Mouse (Mus musculus) G1E (cell line): ENCODE data around the gene Stx8. TPM values are rescaled to one million over a fixed set of nuclear protein-coding genes. Genes with fewer than 3 reads are reported as not detected.

Experiments
- ATAC-seq: 2 replicates; pipeline ENCODE4 v1.8.0; 2016; ENCODE audit warnings: mild to moderate bottlenecking; ENCODE audit not compliant: insufficient number of reproducible peaks, poor library complexity, low FRiP score, severe bottlenecking; ENCODE audit errors: extremely low read depth
- DNase-seq: peaks from one replicate; pipeline ENCODE4 v3.0.0; 2012; ENCODE audit warnings: low spot score
- H3K27me3 ChIP-seq: 2 replicates; pipeline ENCODE4 v1.6.1; 2012; ENCODE audit warnings: mild to moderate bottlenecking, low read length, inconsistent platforms; ENCODE audit not compliant: insufficient read depth
- H3K36me3 ChIP-seq: replicated peaks from 2 replicates; pipeline ENCODE3; 2012; ENCODE audit warnings: mild to moderate bottlenecking, inconsistent platforms
- H3K4me1 ChIP-seq: 2 replicates; pipeline ENCODE4 v1.6.1; 2012; ENCODE audit warnings: low read depth, low read length, inconsistent platforms, mixed read lengths; ENCODE audit not compliant: insufficient read depth
- H3K4me3 ChIP-seq: 2 replicates; pipeline ENCODE4 v1.5.1; 2012; ENCODE audit warnings: low read depth, mild to moderate bottlenecking, inconsistent platforms, low read length, moderate library complexity, mixed read lengths
- H3K9me3 ChIP-seq: replicated peaks from 2 replicates; pipeline ENCODE4 v1.6.1; 2012; ENCODE audit warnings: inconsistent platforms
- CTCF ChIP-seq: IDR thresholded peaks from 2 replicates; pipeline ENCODE4 v1.5.1; 2012; ENCODE audit warnings: low read depth, low read length, inconsistent platforms, mixed read lengths
- GATA1 ChIP-seq: IDR thresholded peaks from 2 replicates; pipeline ENCODE4 v1.6.1; 2012; ENCODE audit warnings: borderline replicate concordance, low read length, inconsistent platforms, mixed read lengths
- GATA2 ChIP-seq: IDR thresholded peaks from 2 replicates; pipeline ENCODE4 v1.6.1; 2012; ENCODE audit warnings: low read depth, low read length, inconsistent platforms, borderline replicate concordance
- POLR2AphosphoS5 ChIP-seq: IDR thresholded peaks from 2 replicates; pipeline ENCODE4 v1.6.1; 2012; ENCODE audit warnings: low read depth, low read length, inconsistent platforms; ENCODE audit not compliant: insufficient replicate concordance
- TAL1 ChIP-seq: conservative IDR thresholded peaks from 2 replicates; pipeline ENCODE4 v1.6.1; 2012; ENCODE audit warnings: low read depth, low read length, inconsistent platforms, mixed read lengths
- polyA plus RNA-seq: library from polyadenylated mRNA; stranded (reverse); fragments of >175 nt; gene quantifications from 2 replicates; pipeline ENCODE4 v1.2.3, GENCODE M21; 2012
- total RNA-seq, 2 experiments: library from RNA; stranded (forward) in 1 of 2; stranded (reverse) in 1 of 2; fragments of 200-1000 nt in 1 of 2; fragments of >200 nt in 1 of 2; fragmentation: Nextera tagmentation in 1 of 2; gene quantifications; 2 replicates each; pipeline ENCODE4 v1.2.3; 2014 to 2017

Stx8 gene
- total and polyA plus RNA-seq, 3 experiments: 1.6 to 62.2 (median 40.1) TPM

DNA sequence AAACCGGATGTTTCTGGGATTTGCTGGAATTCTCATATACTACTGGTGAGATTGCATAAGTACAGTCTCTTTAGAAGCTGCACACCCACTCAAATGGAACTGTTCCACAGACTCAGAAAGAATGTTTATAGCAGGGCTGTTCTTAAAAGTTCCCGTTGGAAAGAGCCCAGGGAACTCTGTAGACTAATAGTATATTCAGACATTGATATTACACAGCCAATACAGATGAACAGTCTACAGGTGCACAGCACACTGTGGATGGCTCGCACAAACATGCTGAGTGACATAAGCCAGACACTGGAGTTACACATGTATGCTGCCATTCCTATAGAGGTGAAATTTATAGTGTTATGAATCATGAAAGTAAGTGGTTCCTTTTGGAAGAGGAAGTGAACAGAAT, 32.9 kb downstream of the Stx8 start:
- Histone ChIP-seq H3K4me1 (no peaks in the 10 kb centered on the region), H3K9me3 (no peaks in the 10 kb centered on the region), H3K27me3 (no peaks in the 10 kb centered on the region), H3K4me3 (no peak overlapping the region), H3K36me3 (peaks cover 60% of the 10 kb centered on the region)
- no peak for TF ChIP-seq GATA2
- no peak for TF ChIP-seq POLR2AphosphoS5
- TF ChIP-seq CTCF: no peak
- no peak for TF ChIP-seq TAL1
- TF ChIP-seq GATA1: no peak
- ATAC-seq (no peak), DNase-seq (no peak)

DNA sequence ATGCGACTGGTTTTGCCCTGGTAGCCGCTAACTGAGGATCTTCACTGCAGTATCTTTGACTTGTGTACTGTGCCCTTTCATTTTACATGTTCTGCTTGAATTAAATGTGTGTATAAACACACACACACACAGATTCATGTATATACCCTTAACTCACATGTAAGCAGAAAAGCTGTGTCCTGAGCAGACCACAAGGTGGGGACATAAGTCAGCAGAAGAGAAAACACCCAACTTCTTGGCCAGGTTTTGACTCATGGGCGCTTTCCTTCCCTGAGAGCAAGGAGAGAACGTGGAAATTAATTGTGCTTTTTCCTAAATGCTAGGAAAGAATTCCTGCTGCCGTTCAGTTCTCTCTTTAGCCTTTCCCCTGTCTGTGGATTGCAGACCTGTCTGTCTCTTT, 33.6 kb downstream of the Stx8 start:
- Histone ChIP-seq H3K9me3 (no peaks in the 10 kb centered on the region), H3K27me3 (no peaks in the 10 kb centered on the region), H3K4me3 (no peak overlapping the region), H3K36me3 (peaks cover 55% of the 10 kb centered on the region), H3K4me1 (no peaks in the 10 kb centered on the region)
- DNase-seq (no peak), ATAC-seq (no peak)
- TF ChIP-seq CTCF (no peak), POLR2AphosphoS5 (no peak)

DNA sequence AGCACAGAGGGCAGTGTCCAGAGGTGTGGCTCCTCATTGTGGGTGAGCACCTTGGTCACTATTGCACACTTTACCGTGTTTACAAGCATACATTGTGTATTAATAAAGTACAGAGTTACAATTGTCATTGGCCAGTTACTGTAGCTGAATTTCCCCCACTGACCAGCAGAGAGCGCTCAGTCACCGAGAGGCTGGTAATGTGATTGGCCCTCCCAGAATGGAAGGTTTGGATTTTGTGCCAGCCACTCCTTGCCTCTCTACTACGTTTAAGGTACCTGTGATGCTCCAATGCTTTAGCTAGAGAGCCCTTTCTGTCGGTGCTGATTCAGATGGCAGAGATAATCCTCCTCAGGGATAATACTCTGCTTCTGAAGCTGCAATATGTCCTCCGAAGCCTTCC, 38.2 kb downstream of the Stx8 start:
- ATAC-seq (peak; percentile 57; the same call in 1 of the 2 replicates), DNase-seq (peak; percentile 44)
- TF ChIP-seq GATA1 (no peak), POLR2AphosphoS5 (no peak), CTCF (peak; percentile 62), TAL1 (no peak)
- H3K9me3 ChIP-seq: no peaks in the 10 kb centered on the region
- no peaks in the 10 kb centered on the region for H3K27me3 ChIP-seq
- no peak overlapping the region for H3K4me3 ChIP-seq
- peaks cover 30% of the 10 kb centered on the region for H3K36me3 ChIP-seq
- peaks cover 33% of the 10 kb centered on the region for H3K4me1 ChIP-seq

DNA sequence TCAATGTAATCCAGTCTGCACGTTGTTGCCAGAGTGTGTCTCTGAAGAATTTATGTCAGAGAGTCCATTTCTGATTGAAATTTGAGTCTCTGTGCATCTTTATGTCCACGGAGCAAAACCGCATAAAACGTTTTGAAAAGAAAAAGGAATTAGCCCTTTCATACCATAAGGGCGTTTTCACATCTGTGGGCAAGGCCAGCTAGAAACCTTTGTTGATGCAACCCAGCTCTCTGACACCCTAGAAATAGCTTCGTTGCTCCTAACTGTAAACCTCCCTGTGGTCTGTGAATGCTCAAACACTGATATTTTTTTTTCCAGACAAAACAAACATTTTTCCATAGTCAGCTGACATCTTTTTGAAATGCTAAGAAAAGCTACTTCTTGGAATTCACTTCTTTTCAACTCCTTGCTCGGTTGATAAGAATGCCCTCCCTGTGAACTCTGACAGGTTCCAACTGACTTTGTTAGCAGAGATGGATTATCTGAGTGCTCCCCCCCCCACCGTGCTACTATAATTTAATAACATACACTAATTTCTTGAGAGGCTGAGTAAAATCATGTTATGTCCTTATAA, 40.3 kb downstream of the Stx8 start:
- TF ChIP-seq CTCF (no peak), TAL1 (no peak), POLR2AphosphoS5 (no peak), GATA2 (no peak), GATA1 (no peak)
- ATAC-seq (no peak), DNase-seq (peak; percentile 4)
- Histone ChIP-seq H3K4me3 (no peak overlapping the region; the same call in 1 of the 2 replicates), H3K36me3 (peaks cover 38% of the 10 kb centered on the region), H3K4me1 (peaks cover 34% of the 10 kb centered on the region), H3K9me3 (no peaks in the 10 kb centered on the region), H3K27me3 (no peaks in the 10 kb centered on the region)

DNA sequence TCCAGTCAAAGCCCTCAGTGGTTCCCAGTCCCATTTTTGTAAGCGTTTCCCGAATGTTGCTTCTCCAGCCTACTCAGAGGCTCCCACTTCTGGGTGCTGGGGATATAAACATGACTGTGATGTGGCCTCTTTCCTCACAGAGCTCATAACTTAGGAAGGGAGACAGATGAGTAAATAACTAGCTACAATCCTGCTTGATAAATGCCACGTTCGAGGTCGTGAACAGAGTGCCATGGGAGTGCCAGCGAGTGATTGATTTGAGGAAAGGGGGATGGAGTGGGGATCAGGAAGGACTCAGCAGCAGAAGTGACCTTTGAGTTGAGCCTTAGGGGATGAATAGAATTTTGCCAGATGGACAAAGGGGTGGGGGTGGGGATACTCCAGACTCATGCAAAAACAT, 41.7 kb downstream of the Stx8 start:
- no peak for DNase-seq
- peaks cover 40% of the 10 kb centered on the region for H3K36me3 ChIP-seq
- TF ChIP-seq GATA2 (no peak), GATA1 (no peak), TAL1 (no peak), CTCF (no peak), POLR2AphosphoS5 (no peak)

DNA sequence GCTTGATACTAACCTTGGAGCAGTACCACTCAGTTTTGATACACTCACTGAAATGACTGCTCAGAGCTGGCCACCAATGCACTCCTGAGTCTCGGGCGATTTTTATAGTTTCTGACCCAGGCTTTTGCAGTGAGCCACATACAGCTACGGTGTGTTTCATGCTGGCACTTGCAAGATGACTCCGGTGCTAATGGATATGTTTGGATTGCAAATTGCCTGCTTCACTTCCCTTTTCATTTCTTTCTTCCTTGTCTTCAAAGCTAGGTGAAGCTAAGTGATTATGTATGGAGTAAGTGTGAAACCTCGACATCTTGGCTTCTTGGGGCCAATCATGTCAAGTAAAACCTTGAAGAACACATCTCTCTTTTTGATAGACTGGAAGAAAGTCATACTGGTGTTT, 43.4 kb downstream of the Stx8 start:
- no peaks in the 10 kb centered on the region for H3K9me3 ChIP-seq
- peaks cover 35% of the 10 kb centered on the region for H3K36me3 ChIP-seq
- DNase-seq: no peak
- no peak for ATAC-seq
- TF ChIP-seq POLR2AphosphoS5 (no peak), CTCF (no peak), TAL1 (no peak), GATA1 (no peak), GATA2 (no peak)
- peaks cover 34% of the 10 kb centered on the region for H3K4me1 ChIP-seq
- no peaks in the 10 kb centered on the region for H3K27me3 ChIP-seq
- no peak overlapping the region for H3K4me3 ChIP-seq

More for the DNA sequence above, 41.7 kb downstream of the Stx8 start:
- Histone ChIP-seq H3K27me3 (no peaks in the 10 kb centered on the region), H3K4me3 (no peak overlapping the region), H3K9me3 (no peaks in the 10 kb centered on the region), H3K4me1 (peaks cover 34% of the 10 kb centered on the region)
- no peak for ATAC-seq
